Mouse (Mus musculus): Measurements from ENCODE around the gene Urgcp. TPM values are rescaled to one million over a fixed set of nuclear protein-coding genes. Genes with fewer than 3 reads are reported as not detected.

The Urgcp gene
- polyA plus RNA-seq, 1 experiment from 2014 or later = 27.8 TPM

DNA sequence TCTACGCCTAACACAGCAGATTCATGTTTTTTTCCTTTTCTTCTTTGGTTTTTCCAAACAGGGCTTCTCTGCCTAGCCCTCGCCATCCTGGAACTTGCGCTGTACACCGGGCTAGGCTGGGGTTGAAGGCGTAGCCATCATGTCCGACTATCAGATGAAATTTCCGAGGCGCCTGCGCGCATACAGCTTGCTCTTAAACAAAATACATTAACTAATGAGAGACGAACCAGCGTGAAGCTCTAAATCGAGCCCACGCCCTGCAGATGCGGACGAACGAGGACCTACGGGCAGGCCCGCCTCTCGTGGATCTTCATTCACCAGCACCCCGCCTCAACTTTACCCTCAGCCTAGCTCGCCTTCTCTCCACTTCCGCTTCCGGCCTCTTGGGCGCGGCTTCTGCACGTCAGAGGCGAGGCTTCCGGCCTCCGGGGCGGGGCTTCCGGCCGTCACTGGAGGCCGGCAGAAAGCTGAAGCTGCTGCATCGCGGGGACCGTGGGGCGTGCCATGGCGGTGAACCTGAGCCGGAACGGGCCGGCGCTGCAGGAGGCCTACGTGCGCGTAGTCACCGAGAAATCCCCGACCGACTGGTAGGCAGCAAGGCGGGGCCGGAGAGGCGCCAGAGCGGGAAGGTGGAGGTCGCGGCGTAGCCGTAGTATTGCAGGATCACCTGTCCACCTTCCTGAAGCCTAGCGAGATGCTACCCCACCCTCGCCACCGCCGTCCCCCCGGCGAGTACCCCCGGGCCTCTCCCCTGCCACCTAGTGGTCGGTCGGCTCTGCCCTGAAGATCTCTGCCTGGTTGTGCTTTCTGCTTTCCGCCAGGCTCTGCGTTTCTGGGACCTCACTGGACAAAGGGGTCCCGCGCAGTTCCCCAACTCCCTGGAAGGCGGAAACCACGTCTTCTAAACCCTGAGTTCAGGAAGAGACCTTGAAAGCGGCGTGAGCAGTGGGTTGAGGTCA lies 26.2 kb upstream of the Urgcp start, which contains the start of gene Dbnl:
TSS of gene Dbnl (plus strand) at position 433 of the 959 bp plus-strand sequence.
- WGBS = under 1% methylated on average over 74 of the region's 74 CpGs
- no peaks in the 10 kb centered on the region for H3K27me3 ChIP-seq (ENCODE audit: insufficient read depth, low read length)
- ATAC-seq (ENCODE audit: low FRiP score, low TSS enrichment) = peak; percentile 95

DNA sequence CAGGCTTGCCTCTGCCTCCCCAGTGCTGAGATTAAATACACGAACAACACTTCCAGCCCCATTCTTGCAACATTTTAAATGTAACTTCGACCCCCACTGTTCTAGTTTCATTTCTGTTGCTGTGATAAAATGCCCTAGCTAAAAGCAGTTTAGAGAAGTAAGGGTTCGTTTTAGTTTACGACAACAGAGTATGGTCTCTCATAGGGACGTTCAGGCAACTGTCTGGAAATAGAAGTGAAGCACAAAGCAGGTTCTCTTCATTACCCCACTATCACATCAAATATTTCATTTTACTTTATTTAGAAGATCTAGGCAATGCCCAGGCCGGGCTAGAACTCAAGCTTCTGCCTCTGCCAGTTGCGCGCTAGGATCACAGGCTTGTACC lies 25.5 kb upstream of the Urgcp start:
- no peak for ATAC-seq (ENCODE audit: low FRiP score, low TSS enrichment)
- H3K4me3 ChIP-seq (ENCODE audit: low read length) = peak overlapping the region; percentile 79
- H3K9me3 ChIP-seq (ENCODE audit: low read length) = no peaks in the 10 kb centered on the region
- H3K4me2 ChIP-seq (replicated peaks; ENCODE audit: low read depth, low read length) = peak overlapping the region; percentile 74
- H3K27ac ChIP-seq (ENCODE audit: low read length) = peak overlapping the region; percentile 87
- H3K9ac ChIP-seq (replicated peaks; ENCODE audit: low read length) = peak overlapping the region; percentile 79
- no peaks in the 10 kb centered on the region for H3K27me3 ChIP-seq (ENCODE audit: insufficient read depth, low read length)
- H3K36me3 ChIP-seq (ENCODE audit: insufficient read depth, low read length) = peaks cover 6% of the 10 kb centered on the region
- H3K4me1 ChIP-seq (ENCODE audit: insufficient read depth, low read length) = peaks cover 20% of the 10 kb centered on the region
- WGBS = 38% methylated on average over 8 of the region's 8 CpGs

More for the DNA sequence above, 26.2 kb upstream of the Urgcp start, which contains the start of gene Dbnl:
- peaks cover 20% of the 10 kb centered on the region for H3K4me1 ChIP-seq (ENCODE audit: insufficient read depth, low read length)
- H3K4me3 ChIP-seq (ENCODE audit: low read length) = peak within 1 kb of the TSS; percentile 79
- H3K9me3 ChIP-seq (ENCODE audit: low read length) = no peaks in the 10 kb centered on the region
- peak within 1 kb of the TSS; percentile 87 for H3K27ac ChIP-seq (ENCODE audit: low read length)
- peak within 1 kb of the TSS; percentile 85 for H3K9ac ChIP-seq (replicated peaks; ENCODE audit: low read length)
- H3K36me3 ChIP-seq (ENCODE audit: insufficient read depth, low read length) = peaks cover 6% of the 10 kb centered on the region
- H3K4me2 ChIP-seq (replicated peaks; ENCODE audit: low read depth, low read length) = peak within 1 kb of the TSS; percentile 74

DNA sequence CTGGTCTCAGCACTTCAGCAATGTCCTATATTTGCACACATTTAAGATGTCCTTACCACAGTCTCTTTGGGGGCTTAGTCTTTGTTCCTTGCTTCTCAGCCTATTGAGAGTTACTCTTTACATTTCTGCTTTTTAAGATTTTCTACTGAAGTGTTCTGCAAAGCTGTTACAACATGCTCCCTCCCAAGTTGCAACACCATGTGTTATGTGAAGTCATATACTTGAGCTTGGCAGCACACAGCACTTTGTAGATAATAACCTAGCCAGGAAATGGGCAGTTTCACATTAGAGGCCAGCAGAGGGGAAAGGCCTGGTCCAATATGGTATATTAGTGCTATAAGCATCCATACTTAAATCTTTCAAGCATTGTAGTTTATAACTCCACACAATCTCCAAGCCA lies 23.6 kb upstream of the Urgcp start:
- no peak for ATAC-seq (ENCODE audit: low FRiP score, low TSS enrichment)
- Histone ChIP-seq H3K27me3 (ENCODE audit: insufficient read depth, low read length) (no peaks in the 10 kb centered on the region), H3K9me3 (ENCODE audit: low read length) (no peaks in the 10 kb centered on the region), H3K4me2 (replicated peaks; ENCODE audit: low read depth, low read length) (no peak overlapping the region), H3K36me3 (ENCODE audit: insufficient read depth, low read length) (no peaks in the 10 kb centered on the region; the same call in 1 of the 2 replicates), H3K9ac (replicated peaks; ENCODE audit: low read length) (no peak overlapping the region), H3K27ac (ENCODE audit: low read length) (no peak overlapping the region), H3K4me1 (ENCODE audit: insufficient read depth, low read length) (peaks cover 20% of the 10 kb centered on the region), H3K4me3 (ENCODE audit: low read length) (no peak overlapping the region)

DNA sequence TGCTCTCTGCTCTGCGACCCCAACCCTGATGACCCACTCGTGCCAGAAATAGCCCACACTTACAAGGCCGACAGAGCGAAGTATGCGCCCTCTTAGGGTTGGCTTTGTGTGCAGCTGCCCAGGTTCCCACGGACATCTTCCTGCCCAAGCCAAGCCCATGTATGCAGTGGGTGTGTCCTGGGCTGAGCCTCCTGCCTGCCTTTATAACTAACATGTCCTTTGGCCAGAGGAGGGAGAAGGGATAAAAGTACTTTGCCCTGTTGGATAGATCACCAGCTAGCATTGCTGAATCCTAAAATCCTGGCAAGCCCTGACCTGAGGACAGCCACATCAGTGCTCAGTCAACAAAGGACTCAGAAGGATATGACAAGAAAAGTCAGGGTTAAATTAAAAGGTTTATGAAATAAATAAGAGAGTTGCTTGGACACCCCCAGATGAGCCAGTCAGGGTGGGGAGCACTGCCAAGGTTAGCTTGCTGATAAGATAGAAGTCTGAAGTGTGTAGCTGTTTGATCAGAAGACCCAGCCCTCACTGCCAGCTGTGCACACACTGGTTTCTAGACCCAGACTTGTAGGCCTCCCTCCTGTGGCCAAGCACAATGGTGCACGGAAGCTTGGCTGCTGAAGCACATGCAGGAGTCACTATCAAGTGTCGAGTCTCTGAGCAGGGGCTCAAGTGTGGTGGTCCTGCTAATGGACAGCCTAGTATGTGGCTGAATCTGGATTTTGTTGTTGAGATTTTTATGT lies 20.2 kb upstream of the Urgcp start:
- 0 out of 2 replicates have a peak, but pooled peaks have one; percentile 31 for ATAC-seq (ENCODE audit: low FRiP score, low TSS enrichment)
- no peak overlapping the region for H3K27ac ChIP-seq (ENCODE audit: low read length)
- H3K9ac ChIP-seq (replicated peaks; ENCODE audit: low read length) = no peak overlapping the region
- H3K4me2 ChIP-seq (replicated peaks; ENCODE audit: low read depth, low read length) = no peak overlapping the region
- no peaks in the 10 kb centered on the region for H3K9me3 ChIP-seq (ENCODE audit: low read length)
- no peaks in the 10 kb centered on the region; the same call in 1 of the 2 replicates for H3K36me3 ChIP-seq (ENCODE audit: insufficient read depth, low read length)
- 70% methylated on average over 8 of the region's 8 CpGs for WGBS
- H3K27me3 ChIP-seq (ENCODE audit: insufficient read depth, low read length) = no peaks in the 10 kb centered on the region
- peaks cover 4% of the 10 kb centered on the region for H3K4me1 ChIP-seq (ENCODE audit: insufficient read depth, low read length)
- no peak overlapping the region for H3K4me3 ChIP-seq (ENCODE audit: low read length)

DNA sequence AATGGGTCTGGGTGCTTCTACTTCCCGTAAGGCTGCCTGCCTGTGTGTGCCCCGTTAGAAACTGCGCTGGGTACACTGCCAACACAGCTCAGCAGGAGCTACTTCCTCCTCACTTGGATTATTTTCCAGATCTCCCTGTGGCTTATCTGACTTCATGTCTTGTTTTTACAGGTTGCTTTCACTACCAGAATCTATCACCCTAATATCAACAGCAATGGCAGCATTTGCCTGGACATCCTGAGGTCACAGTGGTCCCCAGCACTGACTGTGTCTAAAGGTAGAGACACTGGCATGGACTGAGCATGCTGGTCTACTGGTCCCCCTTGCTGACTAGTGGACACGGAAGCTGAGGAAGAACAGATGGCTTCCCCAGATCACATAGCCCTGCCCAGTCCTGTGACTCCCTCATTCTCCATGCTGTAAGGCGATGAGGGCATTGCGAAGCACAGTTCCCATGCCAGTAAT lies 17.9 kb upstream of the Urgcp start:
- H3K9me3 ChIP-seq (ENCODE audit: low read length) = no peaks in the 10 kb centered on the region
- no peak overlapping the region for H3K9ac ChIP-seq (replicated peaks; ENCODE audit: low read length)
- 88% methylated on average over 6 of the region's 6 CpGs for WGBS
- H3K4me2 ChIP-seq (replicated peaks; ENCODE audit: low read depth, low read length) = no peak overlapping the region
- no peak for ATAC-seq (ENCODE audit: low FRiP score, low TSS enrichment)
- H3K27me3 ChIP-seq (ENCODE audit: insufficient read depth, low read length) = no peaks in the 10 kb centered on the region
- no peak overlapping the region for H3K4me3 ChIP-seq (ENCODE audit: low read length)
- H3K4me1 ChIP-seq (ENCODE audit: insufficient read depth, low read length) = no peaks in the 10 kb centered on the region
- no peak overlapping the region for H3K27ac ChIP-seq (ENCODE audit: low read length)
- no peaks in the 10 kb centered on the region; the same call in 1 of the 2 replicates for H3K36me3 ChIP-seq (ENCODE audit: insufficient read depth, low read length)

DNA sequence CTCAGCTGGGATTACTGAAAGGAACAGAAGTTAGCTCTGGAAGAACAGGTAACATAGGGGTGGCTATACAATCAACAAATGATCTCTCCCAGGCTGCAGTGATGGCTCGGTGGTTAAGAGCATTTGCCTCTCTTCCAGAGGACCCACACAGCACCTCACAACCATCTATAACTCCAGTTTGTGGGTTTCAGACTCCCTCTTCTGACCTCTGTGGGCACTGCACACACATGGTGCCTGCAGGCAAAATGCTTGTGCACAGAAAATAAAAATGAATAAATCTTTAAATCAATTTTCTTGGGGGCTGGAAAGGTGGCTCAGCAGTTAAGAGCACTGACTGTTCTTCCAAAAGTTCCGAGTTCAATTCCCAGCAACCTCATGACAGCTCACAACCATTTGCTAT lies 16.3 kb upstream of the Urgcp start:
- Histone ChIP-seq H3K36me3 (ENCODE audit: insufficient read depth, low read length) (no peaks in the 10 kb centered on the region; the same call in 1 of the 2 replicates), H3K9ac (replicated peaks; ENCODE audit: low read length) (no peak overlapping the region), H3K4me1 (ENCODE audit: insufficient read depth, low read length) (no peaks in the 10 kb centered on the region), H3K9me3 (ENCODE audit: low read length) (no peaks in the 10 kb centered on the region), H3K4me2 (replicated peaks; ENCODE audit: low read depth, low read length) (no peak overlapping the region), H3K27me3 (ENCODE audit: insufficient read depth, low read length) (no peaks in the 10 kb centered on the region), H3K27ac (ENCODE audit: low read length) (no peak overlapping the region), H3K4me3 (ENCODE audit: low read length) (no peak overlapping the region)
- ATAC-seq (ENCODE audit: low FRiP score, low TSS enrichment) = no peak
- 70% methylated on average over 2 of the region's 2 CpGs for WGBS

DNA sequence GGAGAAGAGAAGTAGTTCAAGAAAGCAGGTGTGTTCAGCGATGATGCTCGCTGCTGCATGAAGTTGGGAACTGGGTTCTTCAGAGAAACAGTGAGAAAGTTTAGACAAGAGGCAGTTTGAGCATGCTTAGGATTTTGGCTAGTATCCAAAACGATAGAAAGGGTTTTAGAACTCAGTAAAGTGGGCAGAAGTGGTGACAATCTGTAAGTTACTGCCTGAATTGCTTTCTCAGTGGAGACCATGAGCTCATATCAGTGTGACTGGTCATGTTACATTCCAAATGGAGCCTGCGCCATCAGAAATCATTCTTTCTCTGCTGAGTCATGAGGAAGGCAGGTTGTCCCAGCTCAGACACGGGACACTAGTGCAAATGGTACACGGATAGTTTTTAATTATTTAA lies 3.8 kb upstream of the Urgcp start:
- Histone ChIP-seq H3K9ac (replicated peaks; ENCODE audit: low read length) (no peak overlapping the region), H3K36me3 (ENCODE audit: insufficient read depth, low read length) (peaks cover 11% of the 10 kb centered on the region), H3K4me1 (ENCODE audit: insufficient read depth, low read length) (peaks cover 4% of the 10 kb centered on the region; the same call in 1 of the 2 replicates), H3K27me3 (ENCODE audit: insufficient read depth, low read length) (no peaks in the 10 kb centered on the region), H3K4me3 (ENCODE audit: low read length) (no peak overlapping the region), H3K9me3 (ENCODE audit: low read length) (no peaks in the 10 kb centered on the region), H3K4me2 (replicated peaks; ENCODE audit: low read depth, low read length) (no peak overlapping the region), H3K27ac (ENCODE audit: low read length) (no peak overlapping the region)
- no peak for ATAC-seq (ENCODE audit: low FRiP score, low TSS enrichment)
- 87% methylated on average over 6 of the region's 6 CpGs for WGBS

DNA sequence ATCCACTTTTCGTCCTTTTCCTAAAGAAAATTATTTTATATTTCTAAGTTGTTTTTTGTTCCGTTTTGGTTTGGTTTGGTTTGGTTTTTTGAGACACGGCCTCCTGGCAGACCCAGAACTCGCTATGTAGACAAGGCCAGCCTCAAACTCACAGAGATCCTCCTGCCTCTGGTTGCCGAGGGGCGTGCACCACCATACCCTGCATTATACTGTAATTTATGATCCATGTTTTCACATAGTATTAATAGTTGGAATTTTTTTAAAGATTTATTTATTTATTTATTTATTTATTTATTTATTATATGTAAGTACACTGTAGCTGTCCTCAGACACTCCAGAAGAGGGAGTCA lies 432 bp upstream of the Urgcp start:
- WGBS = 19% methylated on average over 6 of the region's 6 CpGs
- Histone ChIP-seq H3K36me3 (ENCODE audit: insufficient read depth, low read length) (peaks cover 3% of the 10 kb centered on the region; the same call in 1 of the 2 replicates), H3K27me3 (ENCODE audit: insufficient read depth, low read length) (no peaks in the 10 kb centered on the region), H3K4me2 (replicated peaks; ENCODE audit: low read depth, low read length) (peak overlapping the region; percentile 72), H3K4me3 (ENCODE audit: low read length) (peak overlapping the region; percentile 55), H3K9me3 (ENCODE audit: low read length) (no peaks in the 10 kb centered on the region), H3K9ac (replicated peaks; ENCODE audit: low read length) (peak overlapping the region; percentile 60), H3K4me1 (ENCODE audit: insufficient read depth, low read length) (peaks cover 11% of the 10 kb centered on the region), H3K27ac (ENCODE audit: low read length) (peak overlapping the region; percentile 97; the same call in 1 of the 2 replicates)
- ATAC-seq (ENCODE audit: low FRiP score, low TSS enrichment) = no peak

DNA sequence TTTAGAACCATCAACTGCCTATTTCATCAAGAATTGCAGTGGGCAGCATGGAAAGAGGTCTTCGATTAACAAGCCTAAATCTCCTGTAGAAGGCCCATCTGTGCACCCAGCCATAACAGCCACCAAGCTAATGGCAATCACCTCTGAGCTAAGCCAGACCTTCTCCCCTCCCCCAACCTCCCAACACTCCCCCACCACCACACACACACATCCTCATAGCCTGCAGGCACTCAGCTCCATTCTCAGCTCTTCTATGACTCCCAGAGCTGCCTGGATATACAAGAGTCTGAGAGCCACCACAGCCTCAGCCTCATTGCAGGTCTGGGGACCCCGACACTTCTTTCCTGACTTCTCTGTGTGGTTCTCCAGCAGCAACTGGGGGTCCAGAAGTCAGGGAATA lies 8.4 kb downstream of the Urgcp start:
- no peak overlapping the region for H3K4me2 ChIP-seq (replicated peaks; ENCODE audit: low read depth, low read length)
- peaks cover 13% of the 10 kb centered on the region for H3K9me3 ChIP-seq (ENCODE audit: low read length)
- H3K27ac ChIP-seq (ENCODE audit: low read length) = no peak overlapping the region
- no peak overlapping the region for H3K9ac ChIP-seq (replicated peaks; ENCODE audit: low read length)
- no peak overlapping the region for H3K4me3 ChIP-seq (ENCODE audit: low read length)
- peaks cover 12% of the 10 kb centered on the region for H3K36me3 ChIP-seq (ENCODE audit: insufficient read depth, low read length)
- 77% methylated on average over 2 of the region's 2 CpGs for WGBS
- no peaks in the 10 kb centered on the region for H3K4me1 ChIP-seq (ENCODE audit: insufficient read depth, low read length)
- H3K27me3 ChIP-seq (ENCODE audit: insufficient read depth, low read length) = no peaks in the 10 kb centered on the region
- ATAC-seq (ENCODE audit: low FRiP score, low TSS enrichment) = no peak

Measured in kidney, embryonic 16.5 days (tissue).